12 mouse cellular contexts compared by ENCODE assay signal in the genomic region with DNA sequence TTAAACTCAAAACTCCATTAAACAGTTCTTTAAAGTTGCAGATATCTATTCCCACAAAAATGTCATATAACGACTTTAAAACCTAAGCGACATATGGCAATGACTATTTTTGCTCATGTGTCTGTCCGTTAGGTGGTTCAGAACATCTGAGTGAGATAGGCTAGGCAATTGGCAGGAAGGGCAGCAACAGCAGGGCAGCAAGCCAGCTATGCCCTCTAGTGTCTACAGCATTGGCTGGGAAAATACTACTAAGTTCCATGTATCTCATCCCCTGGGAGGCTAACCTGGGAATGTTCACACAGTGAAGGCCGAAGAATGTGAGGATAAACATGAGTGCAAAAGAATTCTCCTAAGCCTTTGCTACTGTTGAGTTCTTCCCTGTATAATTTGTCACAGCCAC.
A peak's percentile ranks its signal among the peaks of the same experiment; 100 is the strongest.
DNase-seq lines count a peak whose midpoint lies in the region; ATAC-seq and TF ChIP-seq lines count a peak whose summit lies in the region.
"Had no signal": no experiment of that assay in that cellular context is flagged by ENCODE, and none has a peak within 500 bp of the region (broad histone marks: within the 10 kb centered on the region; RNA-seq: fewer than 3 reads in every experiment).

No protein-coding gene starts in this region.

- H3K36me3 ChIP-seq in lung, postnatal 0 days (ENCODE audit: insufficient read depth, low read length), result no peaks in the 10 kb centered on the region
- H3K36me3 ChIP-seq: stomach, embryonic 15.5 days had no signal

- no peak overlapping the region for H3K9ac ChIP-seq in lung, postnatal 0 days (replicated peaks; ENCODE audit: low read depth)
- H3K9ac ChIP-seq: stomach, embryonic 15.5 days had no signal

- H3K4me2 ChIP-seq in lung, postnatal 0 days (replicated peaks; ENCODE audit: low read depth, low read length), result no peak overlapping the region
- H3K4me2 ChIP-seq: stomach, embryonic 15.5 days had no signal

- WGBS in lung, postnatal 0 days, result 87% methylated on average over 4 of the region's 4 CpGs
- WGBS in lung, adult 2 months, result 77% methylated on average over 4 of the region's 4 CpGs

- H3K4me3 ChIP-seq in lung, postnatal 0 days (ENCODE audit: low read depth, low read length), result no peak overlapping the region
- H3K4me3 ChIP-seq in lung, adult 2 months (replicated peaks; ENCODE audit: extremely low read depth, low read depth, low read length), result no peak overlapping the region
- H3K4me3 ChIP-seq: myocyte; stomach, embryonic 15.5 days had no signal

- peak; percentile 5 to 9 for DNase-seq in heart, adult 18-20 months
- no peak for DNase-seq in heart, adult 8-10 months (ENCODE audit: low spot score)
- no peak for DNase-seq in lung, postnatal 0 days (ENCODE audit: low spot score)
- no peak for DNase-seq in lung, adult 2 months
- DNase-seq in layer of hippocampus, adult 9-10 months (ENCODE audit: low spot score), result peak; percentile 24
- DNase-seq in right cerebral cortex, postnatal 25 days, result peak; percentile 25
- DNase-seq in thymus, adult 18-20 months, result no peak
- DNase-seq: cerebellum, adult 8-10 months had no signal

- 0 out of 2 replicates have a peak, but pooled peaks have one; percentile 6 for TF ChIP-seq CTCF in lung, postnatal 0 days (IDR thresholded peaks at IDR 0.05)
- TF ChIP-seq CTCF in lung, adult 2 months (IDR thresholded peaks at IDR 0.05; ENCODE audit: insufficient read depth, low read length), result no peak

- no peak for TF ChIP-seq POLR2A in lung, adult 2 months (IDR thresholded peaks at IDR 0.05; ENCODE audit: borderline replicate concordance, extremely low read depth, low read depth, low read length)

- H3K9me3 ChIP-seq in lung, postnatal 0 days (ENCODE audit: low read length), result no peaks in the 10 kb centered on the region
- H3K9me3 ChIP-seq: stomach, embryonic 15.5 days had no signal

- ATAC-seq in lung, postnatal 0 days, result no peak
- ATAC-seq in inflammation-experienced regulatory T-cells, adult 6 months, result no peak
- ATAC-seq: activated CD4-positive, CD25-positive, alpha-beta regulatory T cell, adult 4 months had no signal

- H3K27ac ChIP-seq in lung, postnatal 0 days (ENCODE audit: low read length), result no peak overlapping the region
- H3K27ac ChIP-seq: stomach, embryonic 15.5 days had no signal

- no peaks in the 10 kb centered on the region for H3K4me1 ChIP-seq in lung, postnatal 0 days (ENCODE audit: insufficient read depth, low read depth, low read length)
- H3K4me1 ChIP-seq in lung, adult 2 months (ENCODE audit: control insufficient read depth, insufficient read depth, low read length), result no peaks in the 10 kb centered on the region
- H3K4me1 ChIP-seq: stomach, embryonic 15.5 days had no signal

- TF ChIP-seq EP300 in lung, postnatal 0 days (IDR thresholded peaks at IDR 0.05), result no peak

- H3K27me3 ChIP-seq in lung, postnatal 0 days (replicated peaks; ENCODE audit: insufficient read depth, low read length), result no peaks in the 10 kb centered on the region
- H3K27me3 ChIP-seq: stomach, embryonic 15.5 days had no signal

Comparison
In these comparisons a context has a peak if more than half of its experiments do, and no peak if none do; other contexts are left out.
1. DNase-seq: peak in heart, adult 18-20 months (2 of 2), layer of hippocampus, adult 9-10 months (single experiment) and right cerebral cortex, postnatal 25 days (single experiment); none in heart, adult 8-10 months (single experiment), lung, postnatal 0 days (single experiment), lung, adult 2 months (single experiment) and thymus, adult 18-20 months (0 of 2).